Mouse (Mus musculus): Measurements from ENCODE around the gene Nup62. TPM values are rescaled to one million over a fixed set of nuclear protein-coding genes. Genes with fewer than 3 reads are reported as not detected.

Nup62 gene
- total and polyA plus RNA-seq, 3 experiments, result 27.1 to 36.0 (median 28.0) TPM

DNA sequence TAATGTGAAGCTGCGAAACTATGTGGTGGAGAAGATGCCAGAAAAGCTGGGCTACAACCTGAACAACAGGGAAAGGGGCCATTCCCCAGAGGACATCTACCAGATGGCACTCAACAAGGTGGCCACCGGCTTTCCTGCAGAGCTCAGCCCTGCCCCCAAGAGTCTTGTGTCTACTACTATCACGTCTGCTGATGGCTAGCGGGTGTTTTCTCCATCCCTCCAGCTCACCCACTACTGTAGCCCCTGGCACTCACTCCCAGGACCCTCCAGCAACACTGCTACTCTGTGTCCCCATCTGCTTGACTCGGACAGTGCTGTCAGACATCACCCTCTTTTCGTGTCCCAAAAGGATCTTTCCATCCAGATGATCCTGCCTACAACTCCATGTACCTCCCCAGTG lies 22.2 kb downstream of the Nup62 start:
- Histone ChIP-seq H3K27ac (no peak overlapping the region), H3K4me1 (ENCODE audit: control insufficient read depth, insufficient read depth, low read length) (peaks cover 10% of the 10 kb centered on the region), H3K9ac (ENCODE audit: low read depth, low read length) (no peak overlapping the region), H3K4me3 (no peak overlapping the region), H3K27me3 (ENCODE audit: control insufficient read depth, insufficient read depth, low read length) (no peaks in the 10 kb centered on the region), H3K36me3 (ENCODE audit: control insufficient read depth, insufficient read depth, low read length) (no peaks in the 10 kb centered on the region), H3K79me2 (replicated peaks; ENCODE audit: control insufficient read depth, insufficient read depth, low read length) (no peaks in the 10 kb centered on the region)
- no peak for DNase-seq
- TF ChIP-seq CTCF (IDR thresholded peaks at IDR 0.05) (no peak), POLR2A (IDR thresholded peaks at IDR 0.05; ENCODE audit: insufficient read depth, low read depth, low read length) (no peak), EP300 (IDR thresholded peaks at IDR 0.05; ENCODE audit: insufficient read depth, low read depth, low read length) (no peak)
- 95% methylated on average over 6 of the region's 6 CpGs for WGBS
- intact Hi-C loops (cut with DNase I), result no loop called here

DNA sequence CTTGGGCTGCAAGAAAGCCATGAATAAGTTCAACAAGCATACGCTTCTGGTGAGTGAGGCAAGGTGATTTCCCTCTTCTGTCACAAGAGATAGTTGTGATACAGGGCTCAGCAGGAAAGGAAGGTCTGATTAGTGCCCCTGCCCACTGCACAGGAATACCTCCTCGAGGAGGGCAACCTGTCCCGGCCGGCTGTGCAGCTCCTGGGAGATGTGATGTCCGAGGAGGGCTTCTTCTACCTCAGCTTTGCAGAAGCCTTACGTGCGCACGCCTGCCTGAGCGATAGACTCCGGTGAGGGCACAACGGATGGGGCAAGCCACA lies 23.2 kb downstream of the Nup62 start:
- intact Hi-C loops (cut with DNase I), result no loop called here
- Histone ChIP-seq H3K36me3 (ENCODE audit: control insufficient read depth, insufficient read depth, low read length) (no peaks in the 10 kb centered on the region), H3K4me3 (peak overlapping the region; percentile 37), H3K27ac (no peak overlapping the region; the same call in 1 of the 2 replicates), H3K9ac (ENCODE audit: low read depth, low read length) (peak overlapping the region; percentile 67), H3K79me2 (replicated peaks; ENCODE audit: control insufficient read depth, insufficient read depth, low read length) (no peaks in the 10 kb centered on the region), H3K4me1 (ENCODE audit: control insufficient read depth, insufficient read depth, low read length) (peaks cover 10% of the 10 kb centered on the region), H3K27me3 (ENCODE audit: control insufficient read depth, insufficient read depth, low read length) (no peaks in the 10 kb centered on the region)
- 48% methylated on average over 11 of the region's 11 CpGs for WGBS
- DNase-seq, result no peak
- TF ChIP-seq POLR2A (IDR thresholded peaks at IDR 0.05; ENCODE audit: insufficient read depth, low read depth, low read length), result no peak
- no peak for TF ChIP-seq EP300 (IDR thresholded peaks at IDR 0.05; ENCODE audit: insufficient read depth, low read depth, low read length)
- TF ChIP-seq CTCF (IDR thresholded peaks at IDR 0.05), result no peak

DNA sequence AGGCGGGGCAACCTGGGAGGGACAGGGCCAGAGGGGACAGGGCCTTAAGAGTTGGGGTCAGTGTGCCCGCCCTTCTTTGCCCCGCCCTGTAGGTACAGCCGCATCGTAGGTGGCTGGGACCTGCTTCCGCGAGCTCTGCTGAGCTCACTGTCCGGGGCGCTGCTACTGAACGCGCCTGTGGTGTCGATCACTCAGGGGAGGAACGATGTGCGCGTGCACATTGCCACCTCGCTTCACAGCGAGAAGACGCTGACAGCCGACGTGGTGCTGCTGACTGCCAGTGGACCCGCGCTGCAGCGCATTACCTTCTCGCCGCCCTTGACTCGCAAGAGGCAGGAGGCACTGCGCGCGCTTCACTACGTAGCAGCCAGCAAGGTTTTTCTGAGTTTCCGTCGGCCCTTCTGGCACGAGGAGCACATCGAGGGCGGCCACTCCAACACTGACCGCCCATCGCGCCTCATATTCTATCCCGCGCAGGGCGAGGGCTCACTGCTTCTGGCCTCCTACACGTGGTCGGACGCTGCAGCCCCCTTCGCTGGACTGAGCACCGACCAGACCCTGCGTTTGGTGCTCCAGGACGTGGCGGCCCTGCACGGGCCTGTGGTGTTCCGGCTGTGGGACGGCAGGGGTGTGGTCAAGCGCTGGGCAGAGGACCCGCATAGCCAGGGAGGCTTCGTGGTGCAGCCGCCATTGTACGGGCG lies 23.8 kb downstream of the Nup62 start:
- TF ChIP-seq EP300 (IDR thresholded peaks at IDR 0.05; ENCODE audit: insufficient read depth, low read depth, low read length) (no peak), POLR2A (IDR thresholded peaks at IDR 0.05; ENCODE audit: insufficient read depth, low read depth, low read length) (no peak), CTCF (IDR thresholded peaks at IDR 0.05) (no peak)
- intact Hi-C loops (cut with DNase I), result no loop called here
- Histone ChIP-seq H3K27ac (peak overlapping the region; percentile 26; the same call in 1 of the 2 replicates), H3K4me3 (peak overlapping the region; percentile 37), H3K9ac (ENCODE audit: low read depth, low read length) (peak overlapping the region; percentile 67), H3K27me3 (ENCODE audit: control insufficient read depth, insufficient read depth, low read length) (no peaks in the 10 kb centered on the region), H3K36me3 (ENCODE audit: control insufficient read depth, insufficient read depth, low read length) (no peaks in the 10 kb centered on the region), H3K79me2 (replicated peaks; ENCODE audit: control insufficient read depth, insufficient read depth, low read length) (no peaks in the 10 kb centered on the region), H3K4me1 (ENCODE audit: control insufficient read depth, insufficient read depth, low read length) (peaks cover 10% of the 10 kb centered on the region)
- DNase-seq, result peak; percentile 62 to 63
- whole genome bisulfite sequencing, result 5% methylated on average over 58 of the region's 58 CpGs

DNA sequence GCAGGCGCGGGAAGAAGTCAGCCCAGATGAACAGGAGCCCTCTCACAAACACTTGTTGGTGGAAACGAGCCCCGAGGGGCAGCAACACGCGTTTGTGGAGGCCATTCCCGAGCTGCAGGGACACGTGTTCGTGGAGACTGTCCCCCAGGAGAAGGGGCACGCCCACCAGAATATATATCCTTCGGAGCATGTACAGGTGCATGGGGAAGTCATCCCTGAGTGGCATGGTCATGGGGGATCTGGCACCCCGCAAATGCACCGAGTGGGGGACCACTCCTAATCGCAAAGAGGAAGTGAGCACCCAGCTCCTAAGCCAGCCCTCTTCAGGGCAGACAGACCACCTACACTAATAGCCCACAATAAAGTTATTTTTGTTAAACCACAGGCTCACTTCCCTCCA lies 24.5 kb downstream of the Nup62 start:
- H3K4me1 ChIP-seq (ENCODE audit: control insufficient read depth, insufficient read depth, low read length), result peaks cover 10% of the 10 kb centered on the region
- TF ChIP-seq CTCF (IDR thresholded peaks at IDR 0.05) (no peak), POLR2A (IDR thresholded peaks at IDR 0.05; ENCODE audit: insufficient read depth, low read depth, low read length) (no peak), EP300 (IDR thresholded peaks at IDR 0.05; ENCODE audit: insufficient read depth, low read depth, low read length) (no peak)
- intact Hi-C loops (cut with DNase I), result no loop called here
- H3K4me3 ChIP-seq, result no peak overlapping the region
- 64% methylated on average over 14 of the region's 14 CpGs for WGBS
- DNase-seq, result no peak
- H3K9ac ChIP-seq (ENCODE audit: low read depth, low read length), result no peak overlapping the region
- no peak overlapping the region for H3K27ac ChIP-seq
- no peaks in the 10 kb centered on the region for H3K79me2 ChIP-seq (replicated peaks; ENCODE audit: control insufficient read depth, insufficient read depth, low read length)
- no peaks in the 10 kb centered on the region for H3K27me3 ChIP-seq (ENCODE audit: control insufficient read depth, insufficient read depth, low read length)
- no peaks in the 10 kb centered on the region for H3K36me3 ChIP-seq (ENCODE audit: control insufficient read depth, insufficient read depth, low read length)

DNA sequence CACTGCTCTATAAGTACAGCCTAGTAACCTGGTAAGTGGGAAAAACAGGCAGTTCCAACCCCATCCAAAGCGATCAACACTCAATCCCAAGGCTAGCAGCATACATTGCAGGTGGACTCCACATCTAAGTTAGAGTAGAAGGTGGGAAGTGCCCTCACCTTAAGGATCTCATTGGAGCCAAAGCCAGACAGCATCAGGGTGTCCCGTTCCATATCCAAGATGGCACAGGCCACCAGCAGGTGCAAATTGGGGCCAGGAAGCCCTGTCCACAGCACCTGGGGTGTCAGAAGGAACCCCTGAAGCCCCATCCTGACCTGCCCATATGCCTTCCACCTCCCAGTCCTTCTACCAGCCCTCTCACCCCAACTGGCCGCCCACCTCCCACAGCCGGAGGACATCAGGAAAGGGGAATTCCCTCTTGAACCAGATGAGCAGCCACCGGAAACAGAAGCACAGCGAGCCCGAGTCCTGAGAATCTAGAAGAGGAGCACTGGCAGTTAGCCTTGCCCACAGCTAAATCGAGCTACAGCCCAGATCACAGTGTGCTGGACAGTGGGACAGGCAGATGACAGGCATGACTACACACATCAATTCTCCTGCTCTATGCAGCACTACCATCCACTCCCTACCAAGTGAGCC lies 26.1 kb downstream of the Nup62 start:
- no peak for TF ChIP-seq CTCF (IDR thresholded peaks at IDR 0.05)
- TF ChIP-seq POLR2A (IDR thresholded peaks at IDR 0.05; ENCODE audit: insufficient read depth, low read depth, low read length), result no peak
- TF ChIP-seq EP300 (IDR thresholded peaks at IDR 0.05; ENCODE audit: insufficient read depth, low read depth, low read length), result no peak
- intact Hi-C loops (cut with DNase I), result no loop called here
- H3K4me1 ChIP-seq (ENCODE audit: control insufficient read depth, insufficient read depth, low read length), result peaks cover 2% of the 10 kb centered on the region
- no peak overlapping the region for H3K4me3 ChIP-seq
- H3K27ac ChIP-seq, result no peak overlapping the region
- no peaks in the 10 kb centered on the region for H3K36me3 ChIP-seq (ENCODE audit: control insufficient read depth, insufficient read depth, low read length)
- no peaks in the 10 kb centered on the region for H3K27me3 ChIP-seq (ENCODE audit: control insufficient read depth, insufficient read depth, low read length)
- H3K9ac ChIP-seq (ENCODE audit: low read depth, low read length), result no peak overlapping the region
- DNase-seq, result no peak
- WGBS, result 83% methylated on average over 8 of the region's 8 CpGs
- no peaks in the 10 kb centered on the region for H3K79me2 ChIP-seq (replicated peaks; ENCODE audit: control insufficient read depth, insufficient read depth, low read length)

DNA sequence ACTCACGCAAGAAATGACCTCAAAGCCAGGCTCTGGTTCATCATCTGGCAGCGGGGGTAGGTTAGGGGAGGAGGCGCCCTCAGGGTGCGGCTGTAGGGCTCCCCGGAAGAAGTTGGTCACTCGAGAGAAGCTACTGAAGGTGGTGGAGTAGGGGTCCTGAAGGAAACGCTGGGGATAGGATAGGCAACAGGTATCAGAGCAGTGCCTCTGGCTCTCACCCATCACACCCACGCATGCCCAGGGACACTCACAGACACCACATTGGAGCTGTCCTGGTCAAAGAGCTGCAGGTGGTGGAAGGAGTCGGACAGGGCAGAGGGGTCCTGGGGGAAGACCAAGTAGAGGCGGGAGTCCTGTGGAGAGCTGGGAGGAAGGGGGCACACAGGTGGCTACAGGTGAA lies 29.1 kb downstream of the Nup62 start:
- no peak for DNase-seq
- intact Hi-C loops (cut with DNase I), result no loop called here
- Histone ChIP-seq H3K4me1 (ENCODE audit: control insufficient read depth, insufficient read depth, low read length) (peaks cover 3% of the 10 kb centered on the region), H3K27me3 (ENCODE audit: control insufficient read depth, insufficient read depth, low read length) (no peaks in the 10 kb centered on the region), H3K9ac (ENCODE audit: low read depth, low read length) (no peak overlapping the region), H3K79me2 (replicated peaks; ENCODE audit: control insufficient read depth, insufficient read depth, low read length) (no peaks in the 10 kb centered on the region), H3K4me3 (no peak overlapping the region), H3K27ac (no peak overlapping the region), H3K36me3 (ENCODE audit: control insufficient read depth, insufficient read depth, low read length) (no peaks in the 10 kb centered on the region)
- WGBS, result 96% methylated on average over 10 of the region's 10 CpGs
- TF ChIP-seq POLR2A (IDR thresholded peaks at IDR 0.05; ENCODE audit: insufficient read depth, low read depth, low read length) (no peak), CTCF (IDR thresholded peaks at IDR 0.05) (no peak), EP300 (IDR thresholded peaks at IDR 0.05; ENCODE audit: insufficient read depth, low read depth, low read length) (no peak)

All from heart, adult 2 months (tissue).